Mouse (Mus musculus) spleen, postnatal 14 days (tissue): ENCODE measurements around the gene Wdr4.
A peak's percentile ranks its signal among the peaks of the same experiment; 100 is the strongest.
"Not testable (repeated sequence)": the region's sequence is repeated elsewhere in the genome, so short reads cannot be mapped to it uniquely, and the experiment has no call there.

Experiments used
- DNase-seq, 2 experiments: peaks; one replicate each; pipeline ENCODE4 v3.0.0; 2021 to 2022; ENCODE audit warnings: low spot score in 2 of 2

The Wdr4 gene

DNA sequence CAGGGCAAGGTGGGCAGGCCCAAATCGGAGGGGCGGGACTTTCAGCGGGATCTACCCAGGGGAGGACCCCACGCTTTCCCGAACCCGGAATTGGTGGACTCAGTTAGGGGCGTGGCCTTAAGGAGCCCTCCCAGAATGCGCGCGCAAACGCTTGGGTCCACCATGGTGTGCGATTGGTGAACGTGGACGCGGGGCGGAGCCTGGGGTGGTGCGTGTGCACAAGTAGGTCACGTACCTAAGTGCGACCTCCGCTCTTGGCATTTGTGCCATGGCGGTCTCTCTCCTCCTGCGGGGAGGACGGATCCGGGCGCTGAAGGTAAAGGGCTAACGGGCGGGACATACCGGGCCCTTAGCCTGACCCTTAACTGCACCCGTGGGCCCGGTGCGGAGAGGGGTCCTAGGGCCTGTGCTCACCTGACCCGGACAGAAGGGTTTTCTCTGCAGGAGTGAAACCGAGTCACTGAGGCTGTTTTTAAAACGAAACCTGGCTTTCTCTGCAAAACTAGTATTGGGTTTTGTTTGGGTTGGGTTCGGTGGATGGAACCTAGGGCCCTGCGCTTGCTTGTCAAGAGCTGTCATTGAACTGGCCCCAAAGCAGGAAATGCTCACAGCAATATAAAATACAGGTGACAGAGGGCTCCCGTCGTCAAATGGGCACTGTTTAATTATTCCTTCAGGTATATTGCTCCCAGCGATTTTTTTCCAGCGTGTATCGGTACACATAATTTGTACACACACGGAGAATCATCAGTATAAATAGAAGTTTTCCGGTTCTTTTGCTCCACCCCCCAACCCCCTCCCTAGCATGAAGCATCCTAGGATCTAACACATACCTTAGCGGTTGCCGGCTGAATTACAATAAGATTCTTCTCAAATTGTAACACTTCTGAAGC lies at the start of gene Wdr4, which contains the start of gene Ndufv3:
Wdr4 (minus strand) TSS at position 35 of the 893 bp plus-strand sequence.
Ndufv3 (plus strand) TSS at position 170 of the 893 bp plus-strand sequence.
- peak; percentile 97 to 98 for DNase-seq

GRCm38 (mm10) chr17:31566276-31566675 lies 46.5 kb upstream of the Wdr4 start:
- no peak for DNase-seq

DNA sequence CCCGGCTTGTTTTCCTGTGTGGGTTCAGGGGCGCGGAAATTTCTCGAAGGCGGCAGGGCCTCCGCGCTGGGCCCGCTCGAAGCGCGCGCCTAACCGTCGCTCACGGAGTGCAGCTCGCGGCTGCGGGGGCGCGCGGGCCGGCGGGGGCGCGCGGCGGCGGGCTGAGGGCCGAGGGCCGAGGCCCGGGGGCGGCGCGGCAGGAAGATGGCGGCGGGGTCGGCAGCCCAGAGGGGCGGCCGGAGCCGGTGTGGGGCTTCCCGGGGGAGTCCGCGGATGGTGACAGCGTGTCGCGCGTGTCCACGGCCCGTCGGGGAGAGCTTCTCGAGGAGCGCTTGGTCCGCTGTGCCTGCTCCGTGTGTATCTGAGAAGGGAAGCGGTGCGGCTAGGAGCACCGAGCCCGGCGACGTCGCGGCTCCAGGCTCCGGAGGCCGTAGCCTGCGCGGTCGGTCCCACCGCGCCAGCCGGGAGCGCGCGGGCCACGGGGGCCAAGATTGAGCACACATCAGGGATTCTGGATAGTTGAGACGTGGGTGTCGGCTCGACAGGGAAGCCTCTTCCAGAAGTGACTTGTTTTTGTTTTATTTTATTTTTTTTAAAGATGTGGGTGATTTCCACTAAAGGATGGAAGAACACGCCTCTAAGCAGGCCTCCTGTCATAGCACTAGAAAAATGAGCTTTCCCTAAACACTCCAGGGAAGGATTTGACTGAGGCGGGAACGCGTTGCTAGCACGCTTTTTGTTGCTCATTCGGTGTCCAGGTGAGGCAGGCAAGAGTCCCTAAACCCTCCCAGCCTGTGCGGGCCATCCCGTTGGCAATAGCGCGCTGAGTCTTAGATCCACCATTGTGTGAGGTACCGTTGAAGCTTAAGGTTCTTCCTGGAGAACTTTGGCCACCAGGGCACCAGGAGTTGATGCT lies 45.6 kb upstream of the Wdr4 start:
- DNase-seq: peak; percentile 32 to 55

DNA sequence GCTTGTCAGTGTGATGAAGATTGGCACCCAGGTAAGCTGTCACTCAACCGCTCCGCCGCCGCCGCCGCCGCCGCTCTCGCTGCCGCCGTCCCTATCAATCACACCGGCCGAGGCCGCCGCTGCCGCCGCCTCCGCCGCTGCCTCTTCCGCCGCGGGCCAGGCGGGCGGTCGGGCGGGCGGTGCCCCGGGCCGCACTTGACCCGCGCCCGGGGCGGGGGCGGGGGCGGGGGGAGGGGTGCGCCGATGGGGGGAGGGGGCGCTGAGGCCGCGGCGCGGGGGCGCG lies 45.0 kb upstream of the Wdr4 start:
- no peak for DNase-seq

DNA sequence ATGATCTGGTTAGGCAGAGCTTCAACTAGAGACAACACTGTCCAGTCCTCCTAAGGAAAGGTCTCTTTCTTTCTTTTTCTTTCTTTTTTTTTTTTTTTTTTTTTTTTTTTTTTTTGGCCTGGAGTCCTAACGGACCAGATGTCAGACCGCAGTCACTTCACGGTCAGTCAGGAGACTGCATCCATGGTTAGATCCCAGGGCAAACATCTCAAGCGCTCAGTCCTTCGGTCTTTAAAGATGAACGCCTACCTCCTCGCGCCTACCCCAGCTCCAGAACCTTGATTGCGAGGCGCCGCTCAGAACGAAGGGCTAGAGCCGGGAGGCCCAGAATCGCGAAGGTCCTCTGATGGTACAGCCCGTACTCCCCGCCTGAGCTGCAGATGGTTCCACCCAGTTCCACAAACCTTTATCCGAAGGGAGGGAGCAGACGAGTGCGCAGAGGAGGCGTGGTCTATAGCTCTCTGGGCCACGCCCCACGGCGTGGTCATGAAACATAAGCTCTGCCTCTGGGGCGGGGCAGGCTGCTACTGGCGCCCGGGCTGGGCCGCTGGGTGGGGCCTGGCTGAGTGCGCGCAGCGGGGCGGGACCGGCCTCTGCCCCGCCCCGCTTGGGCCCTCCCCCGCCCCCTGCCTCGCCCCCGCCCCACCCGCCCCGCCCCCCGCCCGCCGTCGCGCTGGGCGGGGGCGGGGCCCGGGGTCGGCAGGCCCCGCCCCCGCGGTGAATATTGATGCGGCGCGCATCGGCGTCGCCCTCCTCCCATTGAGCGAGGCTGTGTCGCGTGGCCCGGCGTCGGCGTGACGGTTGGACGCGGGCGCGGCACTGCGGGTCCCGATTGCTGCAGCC lies 44.5 kb upstream of the Wdr4 start, which contains the start of gene Pknox1:
Pknox1 (plus strand) TSS at position 720 of the 843 bp plus-strand sequence.
- peak; percentile 97 to 99 for DNase-seq

DNA sequence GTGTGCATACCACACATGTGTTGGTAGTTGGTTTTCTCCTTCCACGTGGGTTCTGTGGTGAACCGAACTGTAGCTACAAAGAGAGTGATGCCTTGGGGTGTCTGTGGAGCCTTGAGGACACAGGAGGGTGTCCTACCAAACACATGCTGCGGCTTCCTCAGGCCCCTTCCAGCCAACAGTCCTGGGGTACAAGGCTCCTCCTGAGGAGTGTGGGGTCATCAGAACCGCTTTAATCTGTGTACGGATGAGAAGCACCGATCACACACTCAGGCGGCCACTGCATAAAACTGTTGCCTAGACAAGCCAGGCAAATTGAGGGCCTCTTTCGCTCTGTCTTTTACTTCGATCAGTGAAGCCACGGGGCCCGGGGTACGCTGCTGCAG lies 43.8 kb upstream of the Wdr4 start:
- DNase-seq: peak; percentile 8 to 31

DNA sequence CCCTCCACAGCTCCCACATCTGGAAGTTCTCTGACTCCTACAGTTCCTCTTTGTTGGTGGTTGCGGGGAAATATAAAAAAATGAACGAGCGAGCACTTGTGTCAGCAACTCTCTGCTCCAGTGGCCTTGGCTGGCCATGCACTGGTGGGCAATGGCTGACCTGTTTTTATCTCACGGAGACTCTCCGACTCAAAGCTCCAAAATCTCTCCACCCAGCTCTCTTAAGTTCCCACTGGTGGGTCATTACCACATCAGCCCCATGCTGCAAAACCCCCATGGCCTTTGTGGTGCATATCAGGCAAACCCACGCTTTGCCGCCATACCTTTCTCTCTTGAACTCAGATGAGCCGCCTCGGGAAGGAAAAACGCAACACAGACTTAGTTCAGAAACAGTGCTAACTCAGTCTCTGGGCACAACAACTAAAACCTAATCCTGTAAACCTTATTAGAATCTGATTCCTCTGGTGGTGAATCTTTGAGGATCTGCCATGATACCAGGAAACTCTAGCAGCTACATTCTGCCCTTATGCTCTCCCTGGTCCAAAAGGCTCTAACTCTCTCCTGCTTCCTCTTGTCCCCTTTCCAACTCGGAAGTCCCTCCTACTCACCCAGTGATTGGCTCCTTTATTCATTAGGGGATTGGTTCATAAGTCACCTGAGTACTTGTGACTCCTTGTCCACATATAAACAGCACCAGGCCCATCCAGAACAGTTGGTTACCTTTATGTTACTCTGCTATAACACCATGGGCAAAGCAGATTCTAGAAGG lies 39.4 kb upstream of the Wdr4 start:
- DNase-seq: no peak

DNA sequence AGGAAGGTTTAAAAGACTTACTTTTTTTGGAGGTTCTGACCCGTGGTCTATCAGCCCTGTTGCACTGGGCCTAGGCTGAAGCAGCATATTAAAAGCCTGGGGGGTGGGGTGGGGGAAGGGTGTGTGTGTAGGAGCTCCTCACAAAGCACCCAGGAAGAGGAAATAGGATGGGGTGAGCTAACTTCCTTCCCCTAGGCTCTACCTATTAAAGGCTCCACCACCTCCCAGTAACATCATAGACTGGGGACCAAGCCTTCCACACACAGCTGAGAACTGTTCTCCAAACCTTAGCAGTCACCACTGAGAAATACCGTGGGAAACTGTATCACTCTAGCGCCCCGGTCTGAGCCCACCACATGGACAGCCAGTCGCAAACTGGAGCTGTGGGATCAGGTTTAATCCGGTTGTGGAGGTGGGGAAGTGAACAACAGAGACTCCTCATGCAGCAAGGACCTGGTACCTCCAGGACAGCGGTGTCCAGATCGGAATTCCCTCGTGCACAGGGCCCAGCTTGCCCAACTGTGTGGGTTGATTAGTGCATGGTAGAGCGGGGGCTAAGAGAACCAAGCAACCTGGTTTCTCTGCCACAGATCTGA lies 38.3 kb upstream of the Wdr4 start:
- DNase-seq: no peak

DNA sequence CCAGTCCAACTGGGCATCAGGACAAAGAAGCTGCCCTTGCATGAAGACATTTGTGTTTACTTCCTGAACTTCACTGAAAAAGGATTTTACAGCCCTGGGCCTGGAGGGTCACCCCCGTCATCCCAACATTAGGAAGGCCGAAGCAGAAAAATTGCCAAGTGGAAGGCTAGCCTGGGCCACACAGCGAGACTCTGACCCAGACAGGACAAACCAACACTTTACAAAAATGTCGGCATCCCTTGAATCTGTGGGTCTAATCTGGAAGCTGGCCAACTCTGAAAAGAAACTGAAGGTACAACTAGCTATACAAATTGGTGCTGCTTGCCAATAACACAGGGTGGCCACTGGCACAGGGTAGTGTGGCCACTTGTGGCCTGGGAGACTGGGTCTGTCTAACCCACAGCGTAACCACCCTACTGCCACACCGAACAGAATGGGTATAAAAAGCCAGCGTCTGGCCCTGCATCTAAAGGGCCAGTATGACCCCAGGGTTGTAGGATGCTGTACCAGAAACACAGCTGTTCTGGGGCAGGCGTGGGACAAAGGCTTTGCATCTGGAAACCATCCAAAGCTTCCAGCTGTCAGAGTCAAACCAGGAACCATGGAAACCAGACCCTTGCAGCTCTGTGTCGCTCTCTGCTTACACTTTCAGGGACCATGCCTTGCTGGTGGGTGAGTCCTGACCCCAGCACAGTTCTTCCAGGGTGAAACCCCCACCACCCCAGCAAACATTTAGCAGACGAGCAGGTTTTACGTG lies 37.5 kb upstream of the Wdr4 start:
- no peak for DNase-seq

DNA sequence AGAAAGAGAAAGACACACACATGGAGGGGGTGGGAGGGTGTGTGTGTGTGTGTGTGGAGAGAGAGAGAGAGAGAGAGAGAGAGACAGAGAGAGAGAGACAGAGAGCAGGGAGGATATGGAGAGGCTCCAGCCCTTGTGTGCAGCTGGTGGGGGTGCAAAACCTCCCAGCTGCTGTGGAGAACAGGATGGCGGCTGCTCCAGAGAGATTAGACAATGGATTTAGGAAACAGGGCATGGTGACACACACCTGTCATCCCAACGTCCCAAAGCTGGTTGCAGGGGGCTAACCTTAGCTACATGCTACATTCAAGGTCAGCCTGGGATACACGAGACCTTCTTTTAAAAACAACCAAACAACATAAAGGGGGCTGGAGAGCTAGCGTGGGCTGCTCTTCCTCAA lies 36.5 kb upstream of the Wdr4 start:
- DNase-seq: no peak

GRCm38 (mm10) chr17:31552601-31553000 lies 32.8 kb upstream of the Wdr4 start:
- DNase-seq: not testable (repeated sequence)

- no peak for DNase-seq
Measured at GRCm38 (mm10) chr17:31549389-31549788, 29.6 kb upstream of the Wdr4 start.

GRCm38 (mm10) chr17:31547974-31548373 lies 28.2 kb upstream of the Wdr4 start:
- DNase-seq: no peak

- no peak for DNase-seq
Measured at GRCm38 (mm10) chr17:31546444-31547196, 26.8 kb upstream of the Wdr4 start.

- no peak for DNase-seq
Measured at GRCm38 (mm10) chr17:31543574-31543973, 23.8 kb upstream of the Wdr4 start.

- no peak for DNase-seq
Measured at GRCm38 (mm10) chr17:31541460-31541831, 21.7 kb upstream of the Wdr4 start.

DNA sequence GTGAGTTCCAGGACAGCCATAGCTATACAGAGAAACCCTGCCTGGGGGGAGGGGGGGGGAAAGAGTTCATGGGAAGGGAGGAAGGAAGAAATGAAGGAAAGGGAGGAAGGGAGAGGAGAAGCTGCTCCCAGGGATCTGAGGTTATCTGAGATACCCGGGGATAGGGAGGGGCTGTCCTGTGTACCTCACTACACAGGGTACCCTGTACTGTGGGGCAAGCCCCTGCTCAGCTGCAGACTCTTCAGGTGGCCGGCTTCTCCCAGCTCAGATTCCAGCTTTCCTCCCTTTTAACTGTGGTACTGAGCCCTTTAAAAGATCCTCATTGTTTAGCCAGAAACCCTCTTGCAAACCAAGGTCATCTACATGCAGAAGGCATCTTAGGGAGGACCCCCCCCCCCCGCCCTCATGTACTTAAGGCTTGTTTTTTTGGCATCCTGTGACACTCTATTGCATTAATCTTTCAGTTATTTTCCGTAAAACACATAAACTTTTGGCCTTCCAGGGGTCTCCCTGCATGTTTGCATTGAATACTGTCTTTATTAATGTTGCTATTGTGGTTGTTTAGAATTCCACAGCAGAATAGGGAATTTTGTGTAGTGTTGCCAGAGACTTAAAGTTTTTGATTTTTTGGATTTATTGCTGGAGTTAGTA lies 21.2 kb upstream of the Wdr4 start:
- DNase-seq: no peak

DNA sequence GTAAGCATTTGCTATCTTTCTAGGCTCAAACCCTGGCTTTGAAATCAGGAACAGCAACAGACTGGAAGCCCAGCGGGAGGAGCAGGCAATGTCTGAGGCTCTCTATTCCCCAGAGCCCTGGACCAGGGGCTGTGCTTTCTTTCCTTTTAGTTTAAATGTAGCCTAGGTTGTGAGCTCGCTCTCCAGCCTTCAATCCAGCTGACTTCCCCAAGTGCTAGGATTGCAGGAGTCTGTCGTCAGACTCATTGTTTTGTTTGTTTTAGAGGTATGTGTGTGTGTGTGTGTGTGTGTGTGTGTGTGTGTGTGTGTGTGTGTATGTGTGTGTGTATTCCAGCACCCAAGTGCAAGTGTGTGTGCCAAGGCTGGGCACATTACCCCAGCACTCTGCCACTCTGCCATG lies 20.3 kb upstream of the Wdr4 start:
- no peak for DNase-seq
